Mouse (Mus musculus): Measurements from ENCODE around the gene Pgpep1l.

Gene Pgpep1l

DNA sequence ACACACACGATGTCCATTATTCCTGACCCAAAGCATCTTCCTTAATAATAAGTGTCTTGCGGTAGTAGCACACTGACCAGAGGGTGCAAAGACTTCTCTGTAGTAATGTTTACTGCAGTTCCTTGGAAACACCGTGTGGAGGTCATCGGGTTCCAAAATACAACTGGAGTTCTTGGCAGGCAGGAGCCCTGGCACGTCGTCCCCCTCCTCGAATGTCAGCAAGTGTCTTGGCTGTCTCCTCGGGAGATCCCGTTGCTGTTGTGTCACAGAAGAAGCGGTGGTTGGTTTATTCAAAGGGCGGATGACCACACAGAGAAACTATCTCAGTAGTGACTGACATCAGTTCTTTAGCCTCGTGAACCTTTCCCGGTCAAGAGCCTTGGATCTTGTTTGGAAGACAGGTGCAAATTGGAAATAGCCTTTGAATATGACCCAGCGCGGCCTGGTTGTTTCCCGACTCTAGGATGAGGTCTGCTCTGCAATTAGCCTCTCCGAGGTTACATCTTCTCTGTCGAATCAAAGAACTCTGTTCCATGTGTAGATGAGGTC is 48.4 kb downstream of the Pgpep1l start:
- no peak for DNase-seq (ENCODE audit: low read depth, low spot score)

DNA sequence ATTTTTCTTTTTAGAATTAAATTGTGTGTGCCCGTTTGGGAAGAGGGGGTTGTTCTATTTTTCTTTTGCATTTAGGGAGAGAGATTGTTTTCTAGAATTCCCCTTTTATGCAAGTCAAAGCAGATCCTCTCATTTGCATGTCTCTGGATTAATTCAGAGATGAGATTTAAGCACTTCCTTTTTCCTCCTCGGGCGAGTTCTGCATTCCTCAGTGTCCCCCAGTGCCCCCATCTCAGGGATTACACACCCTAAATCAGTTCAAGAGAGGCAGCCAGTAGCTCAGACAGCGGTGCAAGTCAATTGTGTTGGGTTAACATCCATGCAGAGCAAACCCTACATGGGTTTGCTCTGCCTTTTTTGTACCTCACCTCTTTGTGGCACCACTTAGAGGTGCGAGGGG is 50.2 kb downstream of the Pgpep1l start:
- no peak for DNase-seq (ENCODE audit: low read depth, low spot score)

DNA sequence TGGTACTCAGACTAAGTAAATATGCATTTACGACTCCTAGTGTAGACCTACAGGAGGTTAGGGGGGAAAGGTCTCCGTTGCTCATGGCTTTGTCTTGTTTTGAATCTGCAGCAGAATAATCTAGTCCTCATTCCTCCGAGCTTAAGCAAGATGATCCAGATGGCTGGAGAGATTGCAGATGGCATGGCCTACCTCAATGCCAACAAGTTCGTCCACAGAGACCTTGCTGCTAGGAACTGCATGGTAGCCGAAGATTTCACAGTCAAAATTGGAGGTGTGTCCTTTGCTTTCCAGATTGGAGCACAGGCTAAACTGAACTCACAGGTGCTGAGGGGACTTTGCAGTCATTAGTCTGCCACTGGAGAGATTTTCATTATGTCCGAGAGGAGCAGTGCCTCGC is 52.1 kb downstream of the Pgpep1l start:
- DNase-seq (ENCODE audit: low read depth, low spot score): no peak

DNA sequence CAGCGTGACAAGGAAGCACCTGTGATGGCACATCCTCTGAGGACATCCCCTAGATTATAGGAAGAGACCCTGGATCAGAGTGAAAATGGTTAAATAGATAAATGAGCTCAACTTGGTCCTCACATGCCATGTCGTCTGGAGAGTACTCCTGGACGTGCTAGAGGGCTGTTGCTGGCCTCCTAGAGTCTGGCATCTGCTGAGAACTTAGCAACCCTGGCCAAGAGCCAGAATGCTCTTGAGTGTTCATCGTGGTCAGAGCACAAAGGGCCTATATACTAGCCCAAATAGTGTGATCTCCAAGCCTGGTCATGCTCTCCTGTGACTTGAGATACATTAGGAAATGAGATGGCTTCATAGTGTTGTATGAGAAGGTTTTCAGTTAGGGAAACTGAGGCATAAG is 53.6 kb downstream of the Pgpep1l start:
- no peak for DNase-seq (ENCODE audit: low read depth, low spot score)

DNA sequence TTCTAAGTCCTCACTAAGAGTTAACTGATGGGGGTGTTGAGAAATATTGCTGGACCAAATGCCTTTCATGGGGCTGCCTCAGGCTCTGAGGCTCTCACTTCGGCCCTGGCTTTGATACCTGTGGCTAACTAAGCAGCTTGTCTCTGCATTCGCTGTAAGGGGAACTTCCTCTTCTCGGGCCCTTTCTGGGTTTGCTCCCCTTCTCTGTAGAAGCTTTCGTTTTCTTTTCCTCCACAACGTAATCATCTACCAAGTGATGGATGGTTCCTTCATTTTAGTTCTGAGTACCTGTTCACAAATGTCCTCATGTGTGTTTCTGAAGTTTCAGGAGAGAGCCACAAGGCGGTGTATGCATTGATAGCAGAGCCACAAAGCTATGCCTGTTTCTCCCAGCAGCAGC is 55.0 kb downstream of the Pgpep1l start:
- no peak for DNase-seq (ENCODE audit: low read depth, low spot score)

DNA sequence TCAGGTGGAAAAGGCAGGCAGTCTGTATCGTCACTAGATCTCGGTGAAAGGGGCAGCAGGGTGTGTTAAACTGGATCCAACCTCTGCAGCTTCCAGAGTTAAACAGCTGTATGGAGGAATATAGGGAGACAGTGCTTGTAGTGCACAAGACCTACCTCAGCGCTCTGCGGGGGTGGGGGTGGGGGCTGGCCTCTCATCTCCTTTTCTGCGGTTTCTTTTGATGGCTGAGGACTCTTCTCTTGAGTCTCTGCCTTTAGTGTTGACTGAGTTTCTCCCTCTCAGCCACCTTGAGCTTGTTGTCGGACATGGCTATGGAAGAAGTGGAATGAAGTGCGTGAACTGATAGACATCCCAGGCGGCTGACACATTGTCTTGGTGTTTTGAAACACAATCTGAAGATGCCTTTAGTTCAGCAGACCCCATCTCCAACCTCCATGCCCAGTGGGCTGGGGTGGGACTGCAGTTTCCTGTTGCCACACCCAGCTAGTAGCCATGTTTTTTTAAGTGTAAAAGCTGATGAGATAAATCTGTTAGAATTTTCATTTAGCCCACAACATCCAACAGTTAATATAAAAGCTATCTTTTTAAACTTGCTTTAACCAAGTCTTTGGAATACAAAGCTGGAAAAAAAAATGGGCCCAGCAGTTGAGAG is 58.1 kb downstream of the Pgpep1l start:
- DNase-seq (ENCODE audit: low read depth, low spot score): no peak

DNA sequence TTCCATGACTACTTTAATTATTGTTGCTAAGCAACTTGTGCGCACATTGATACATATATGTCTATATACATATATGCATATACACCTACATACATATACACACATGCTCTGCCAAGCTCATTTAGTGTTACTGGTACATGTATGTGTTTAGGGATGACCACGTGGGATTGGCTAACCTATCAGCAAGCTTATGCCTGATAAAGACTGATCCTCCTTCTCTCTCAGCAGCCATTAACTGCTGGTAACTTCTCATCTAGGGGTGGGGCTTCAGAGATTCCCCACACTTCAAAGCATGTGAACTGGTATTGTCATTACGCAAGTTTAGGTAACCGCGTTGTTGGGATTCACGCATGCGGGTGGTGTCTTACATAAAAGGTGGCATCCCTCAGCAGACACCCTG is 64.4 kb downstream of the Pgpep1l start:
- DNase-seq (ENCODE audit: low read depth, low spot score): no peak

DNA sequence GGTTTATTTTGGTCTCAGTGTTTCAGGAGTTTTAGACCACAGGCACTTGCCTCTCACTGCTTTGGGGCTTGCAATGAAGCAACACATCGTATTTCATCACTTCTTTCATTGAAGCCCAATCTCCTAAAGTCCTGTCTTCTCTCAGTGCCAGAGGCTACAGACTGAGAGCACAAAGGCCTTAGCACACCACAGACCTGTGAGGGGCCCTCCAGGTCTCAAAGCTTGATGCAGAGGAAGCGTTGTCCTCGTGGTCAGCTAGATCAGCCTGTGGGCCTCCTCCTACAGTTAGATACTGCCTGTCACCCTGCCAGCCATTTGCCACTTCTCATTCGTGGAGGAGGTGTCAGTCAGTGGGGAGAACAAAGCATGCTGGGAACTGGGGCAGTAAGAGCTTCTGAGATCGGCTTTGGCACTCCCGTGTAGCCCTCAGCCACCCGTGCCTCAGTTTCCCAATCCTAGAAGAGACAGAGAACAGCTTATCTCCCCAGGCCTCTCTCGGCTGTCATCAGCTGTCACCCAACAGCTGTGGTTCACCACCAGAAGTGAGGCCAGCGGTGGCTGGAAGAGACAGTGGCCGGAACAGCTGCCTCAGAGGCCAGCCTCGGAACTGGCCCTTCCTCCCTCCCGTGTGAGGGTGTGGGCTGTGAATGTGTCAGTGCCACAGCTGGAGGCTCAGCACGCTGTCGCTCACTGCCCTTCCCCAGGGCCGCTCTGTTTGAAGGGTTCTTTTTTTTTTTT is 69.9 kb downstream of the Pgpep1l start:
- DNase-seq (ENCODE audit: low read depth, low spot score): no peak

DNA sequence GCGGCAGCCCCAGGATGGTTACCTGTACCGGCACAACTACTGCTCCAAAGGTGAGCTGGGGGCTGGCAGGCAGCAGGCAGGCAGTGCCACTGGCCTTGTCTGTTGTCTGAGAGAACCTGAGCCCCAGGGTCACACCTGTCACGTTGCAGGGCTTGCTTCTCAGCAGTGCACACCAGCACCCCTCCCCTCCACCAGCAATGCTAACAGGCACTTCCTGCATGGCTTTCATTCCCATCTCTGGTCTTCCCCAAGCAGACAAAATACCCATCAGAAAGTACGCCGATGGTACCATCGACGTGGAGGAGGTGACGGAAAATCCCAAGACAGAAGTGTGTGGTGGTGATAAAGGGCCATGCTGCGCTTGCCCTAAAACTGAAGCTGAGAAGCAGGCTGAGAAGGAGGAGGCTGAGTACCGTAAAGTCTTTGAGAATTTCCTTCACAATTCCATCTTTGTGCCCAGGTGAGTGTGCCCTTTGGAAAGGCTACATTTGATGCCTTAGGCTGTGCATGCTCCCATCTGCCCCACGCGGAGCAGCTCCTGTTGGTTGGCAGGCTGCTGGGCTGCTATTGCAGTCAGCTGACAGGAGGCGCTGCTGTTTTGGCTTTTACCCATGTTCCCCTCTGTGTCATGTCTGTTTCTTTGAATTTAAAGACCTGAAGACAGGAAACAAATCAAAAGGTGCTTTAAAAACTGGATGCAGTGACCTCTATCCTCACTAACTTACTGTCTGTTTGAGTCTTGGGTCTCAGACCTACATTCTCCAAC is 74.2 kb downstream of the Pgpep1l start:
- no peak for DNase-seq (ENCODE audit: low read depth, low spot score)

DNA sequence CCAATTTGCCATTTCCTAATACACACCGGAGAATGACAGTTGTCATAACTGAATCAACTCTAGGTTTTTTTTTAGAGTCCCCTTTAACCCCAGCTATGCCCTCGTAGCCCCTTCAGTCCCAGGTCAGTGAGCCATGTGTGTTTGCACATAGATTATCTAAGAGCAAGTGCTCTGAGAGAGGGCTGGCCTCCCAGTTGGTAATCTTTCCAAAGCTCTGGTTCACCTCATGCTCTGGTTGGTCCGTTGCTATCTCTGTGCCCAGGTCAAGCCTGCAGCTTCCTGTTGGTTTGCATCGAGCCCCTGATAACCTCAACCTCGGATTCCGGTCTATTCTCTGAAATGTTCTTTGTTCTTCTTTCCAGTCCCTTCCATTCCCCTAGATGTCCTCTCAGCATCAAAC is 74.8 kb downstream of the Pgpep1l start:
- no peak for DNase-seq (ENCODE audit: low read depth, low spot score)

Data from WW6 (cell line).